Mouse (Mus musculus): Measurements from ENCODE around the gene Saxo1. TPM values are rescaled to one million over a fixed set of nuclear protein-coding genes. Genes with fewer than 3 reads are reported as not detected.
A peak's percentile ranks its signal among the peaks of the same experiment; 100 is the strongest.

The Saxo1 gene
- total and polyA plus RNA-seq, 3 experiments: not detected

- no peak for DNase-seq (ENCODE audit: extremely low read depth)
- TF ChIP-seq SIN3A (IDR thresholded peaks at IDR 0.05; ENCODE audit: low read length) (no peak), POLR2AphosphoS2 (IDR thresholded peaks at IDR 0.05; ENCODE audit: low read depth, low read length) (no peak), CHD1 (IDR thresholded peaks at IDR 0.05; ENCODE audit: low read depth, low read length) (no peak), CHD2 (IDR thresholded peaks at IDR 0.05; ENCODE audit: low read length) (no peak), USF1 (IDR thresholded peaks at IDR 0.05; ENCODE audit: low read depth, low read length) (no peak), NRF1 (IDR thresholded peaks at IDR 0.05; ENCODE audit: low read depth, low read length) (no peak)
- no peak overlapping the region for H3K27ac ChIP-seq (ENCODE audit: insufficient read depth, low read depth)
- no peak overlapping the region for H3K4me3 ChIP-seq (replicated peaks in 1 of 3; ENCODE audit: low read depth in 2 of 3, low read length in 2 of 3, poor library complexity in 1 of 3)
- dilution Hi-C loops (cut with MboI; ENCODE audit: extremely low pct_ligation_motif_present, extremely low pct_unique_long_range_greater_than_20kb, low sequenced_read_pairs) (no loop called here), in situ Hi-C loops (cut with MboI; ENCODE audit: low pct_ligation_motif_present, low pct_unique_long_range_greater_than_20kb, low sequenced_read_pairs) (loop anchor here (25.0 kb wide), 1 partner anchor 702 kb away; no protein-coding TSS in a partner anchor)
- no peaks in the 10 kb centered on the region for H3K36me3 ChIP-seq (replicated peaks in 1 of 2; ENCODE audit: control insufficient read depth in 1 of 2, insufficient read depth in 1 of 2, low read length in 1 of 2)
- no peak overlapping the region for H3K9ac ChIP-seq (ENCODE audit: insufficient read depth, low read depth)
- no peaks in the 10 kb centered on the region for H3K9me3 ChIP-seq (replicated peaks; ENCODE audit: low read length)
- H3K79me2 ChIP-seq (replicated peaks; ENCODE audit: control insufficient read depth, extremely low read depth, insufficient read depth, poor library complexity, severe bottlenecking): no peaks in the 10 kb centered on the region
- peaks cover 3 to 25% of the 10 kb centered on the region in 2 experiments for H3K4me1 ChIP-seq (ENCODE audit: control insufficient read depth in 1 of 2, insufficient read depth in 2 of 2)
- no peak overlapping the region for H3K4me2 ChIP-seq (ENCODE audit: insufficient read depth, low read depth, poor library complexity, severe bottlenecking)
- H3K27me3 ChIP-seq (replicated peaks): no peaks in the 10 kb centered on the region
Observed at GRCm38 (mm10) chr4:86538936-86539335, 19.2 kb downstream of the Saxo1 start.

DNA sequence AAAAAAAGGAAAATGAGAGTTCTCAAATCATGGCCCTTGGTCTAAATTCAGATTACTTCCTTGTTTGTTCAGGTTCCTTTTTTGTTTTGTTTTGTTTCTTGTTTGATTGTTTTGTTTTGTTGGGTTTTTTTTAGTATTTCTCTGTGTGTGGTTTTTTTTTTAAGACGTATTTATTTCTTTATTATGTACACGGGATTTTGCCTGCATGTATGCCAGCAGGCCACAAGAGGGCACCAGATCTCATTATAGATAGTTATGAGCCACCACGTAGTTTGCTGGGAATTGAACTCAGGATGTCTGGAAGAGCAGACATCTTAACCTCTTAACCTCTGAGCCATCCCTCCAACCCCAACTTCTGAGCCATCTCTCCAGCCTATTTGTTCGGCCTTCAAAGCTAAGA, 20.2 kb downstream of the Saxo1 start:
- Histone ChIP-seq H3K9ac (ENCODE audit: insufficient read depth, low read depth) (no peak overlapping the region), H3K27ac (ENCODE audit: insufficient read depth, low read depth) (no peak overlapping the region), H3K4me3 (replicated peaks in 1 of 3; ENCODE audit: low read depth in 2 of 3, low read length in 2 of 3, poor library complexity in 1 of 3) (no peak overlapping the region), H3K4me2 (ENCODE audit: insufficient read depth, low read depth, poor library complexity, severe bottlenecking) (no peak overlapping the region), H3K4me1 (ENCODE audit: control insufficient read depth in 1 of 2, insufficient read depth in 2 of 2) (peaks cover 0 to 15% of the 10 kb centered on the region in 2 experiments; a peak in 3 of 4 replicates), H3K9me3 (replicated peaks; ENCODE audit: low read length) (no peaks in the 10 kb centered on the region), H3K79me2 (replicated peaks; ENCODE audit: control insufficient read depth, extremely low read depth, insufficient read depth, poor library complexity, severe bottlenecking) (no peaks in the 10 kb centered on the region), H3K36me3 (replicated peaks in 1 of 2; ENCODE audit: control insufficient read depth in 1 of 2, insufficient read depth in 1 of 2, low read length in 1 of 2) (no peaks in the 10 kb centered on the region), H3K27me3 (replicated peaks) (no peaks in the 10 kb centered on the region)
- DNase-seq (ENCODE audit: extremely low read depth): peak; percentile 55
- TF ChIP-seq HCFC1 (IDR thresholded peaks at IDR 0.05; ENCODE audit: low read depth, low read length) (no peak), SMC3 (IDR thresholded peaks at IDR 0.05; ENCODE audit: low read depth, low read length) (peak; percentile 79), JUND (conservative IDR thresholded peaks at IDR 0.05; ENCODE audit: low read depth, low read length) (peak; percentile 25; the same call in 1 of the 2 replicates), RAD21 (IDR thresholded peaks at IDR 0.05; ENCODE audit: low read depth, low read length) (peak; percentile 59), ZC3H11A (IDR thresholded peaks at IDR 0.05; ENCODE audit: low read depth, low read length) (peak; percentile 41; the same call in 1 of the 2 replicates), CTCF (conservative IDR thresholded peaks at IDR 0.05 in 1 of 2, IDR thresholded peaks at IDR 0.05 in 1 of 2; ENCODE audit: low read depth in 2 of 2, low read length in 2 of 2) (peak; percentile 70 to 83), ZNF384 (IDR thresholded peaks at IDR 0.05; ENCODE audit: low read depth, low read length) (peak; percentile 77), USF1 (IDR thresholded peaks at IDR 0.05; ENCODE audit: low read depth, low read length) (no peak)
- in situ Hi-C loops (cut with MboI; ENCODE audit: low pct_ligation_motif_present, low pct_unique_long_range_greater_than_20kb, low sequenced_read_pairs): loop anchor here (25.0 kb wide), 1 partner anchor 701 kb away; no protein-coding TSS in a partner anchor
- dilution Hi-C loops (cut with MboI; ENCODE audit: extremely low pct_ligation_motif_present, extremely low pct_unique_long_range_greater_than_20kb, low sequenced_read_pairs): no loop called here

- Histone ChIP-seq H3K27ac (ENCODE audit: insufficient read depth, low read depth) (no peak overlapping the region), H3K9me3 (replicated peaks; ENCODE audit: low read length) (no peaks in the 10 kb centered on the region), H3K27me3 (replicated peaks) (no peaks in the 10 kb centered on the region), H3K79me2 (replicated peaks; ENCODE audit: control insufficient read depth, extremely low read depth, insufficient read depth, poor library complexity, severe bottlenecking) (no peaks in the 10 kb centered on the region), H3K36me3 (replicated peaks in 1 of 2; ENCODE audit: control insufficient read depth in 1 of 2, insufficient read depth in 1 of 2, low read length in 1 of 2) (no peaks in the 10 kb centered on the region), H3K4me1 (ENCODE audit: control insufficient read depth in 1 of 2, insufficient read depth in 2 of 2) (no peaks in the 10 kb centered on the region), H3K4me2 (ENCODE audit: insufficient read depth, low read depth, poor library complexity, severe bottlenecking) (no peak overlapping the region), H3K9ac (ENCODE audit: insufficient read depth, low read depth) (no peak overlapping the region), H3K4me3 (replicated peaks in 1 of 3; ENCODE audit: low read depth in 2 of 3, low read length in 2 of 3, poor library complexity in 1 of 3) (no peak overlapping the region)
- dilution Hi-C loops (cut with MboI; ENCODE audit: extremely low pct_ligation_motif_present, extremely low pct_unique_long_range_greater_than_20kb, low sequenced_read_pairs) (no loop called here), in situ Hi-C loops (cut with MboI; ENCODE audit: low pct_ligation_motif_present, low pct_unique_long_range_greater_than_20kb, low sequenced_read_pairs) (loop anchor here (25.0 kb wide), 1 partner anchor 697 kb away; no protein-coding TSS in a partner anchor)
- no peak for DNase-seq (ENCODE audit: extremely low read depth)
- TF ChIP-seq RAD21 (IDR thresholded peaks at IDR 0.05; ENCODE audit: low read depth, low read length) (no peak), POLR2AphosphoS2 (IDR thresholded peaks at IDR 0.05; ENCODE audit: low read depth, low read length) (no peak), NRF1 (IDR thresholded peaks at IDR 0.05; ENCODE audit: low read depth, low read length) (no peak), RCOR1 (conservative IDR thresholded peaks at IDR 0.05; ENCODE audit: low read depth, low read length) (no peak), MAX (IDR thresholded peaks at IDR 0.05; ENCODE audit: low read length) (no peak), E2F4 (IDR thresholded peaks at IDR 0.05; ENCODE audit: insufficient replicate concordance, low read depth, low read length) (no peak), POLR2A (IDR thresholded peaks at IDR 0.05; ENCODE audit: low read depth, low read length) (no peak), NELFE (IDR thresholded peaks at IDR 0.05; ENCODE audit: low read depth, low read length) (no peak), SMC3 (IDR thresholded peaks at IDR 0.05; ENCODE audit: low read depth, low read length) (no peak), MAFK (IDR thresholded peaks at IDR 0.05; ENCODE audit: insufficient replicate concordance, low read length) (no peak), MXI1 (IDR thresholded peaks at IDR 0.05; ENCODE audit: low read depth, low read length) (no peak), GABPA (IDR thresholded peaks at IDR 0.05; ENCODE audit: insufficient replicate concordance, low read depth, low read length) (no peak), MAZ (IDR thresholded peaks at IDR 0.05; ENCODE audit: low read depth, low read length) (no peak), ZC3H11A (IDR thresholded peaks at IDR 0.05; ENCODE audit: low read depth, low read length) (no peak), SIN3A (IDR thresholded peaks at IDR 0.05; ENCODE audit: low read length) (no peak), CTCF (conservative IDR thresholded peaks at IDR 0.05 in 1 of 2, IDR thresholded peaks at IDR 0.05 in 1 of 2; ENCODE audit: low read depth in 2 of 2, low read length in 2 of 2) (no peak), TBP (conservative IDR thresholded peaks at IDR 0.05; ENCODE audit: low read depth, low read length) (no peak), USF2 (conservative IDR thresholded peaks at IDR 0.05; ENCODE audit: low read depth, low read length) (no peak)
Observed at GRCm38 (mm10) chr4:86534091-86534481, 24.0 kb downstream of the Saxo1 start.

All from CH12.LX (cell line).